Mouse (Mus musculus) left cerebral cortex, postnatal 4 days (tissue): ENCODE measurements around the gene Rbm38. TPM values are rescaled to one million over a fixed set of nuclear protein-coding genes. Genes with fewer than 3 reads are reported as not detected.

Experiments
- DNase-seq: peaks from one replicate; pipeline ENCODE4 v3.0.0-alpha.2; 2022
- intact Hi-C: fragments of 180-260 bp; cut with DNase I; formaldehyde crosslinking; loops from one replicate; pipeline ENCODE4 v1.15.1; 2025
- total RNA-seq, 2 experiments: library from RNA; stranded (reverse); gene quantifications; 2 replicates each; pipeline ENCODE4 v1.2.3; 2021

Gene Rbm38
- total RNA-seq, 2 experiments from 2014 or later: 7.5 to 8.1 TPM

GRCm38 (mm10) chr2:173034998-173035397, 14.7 kb downstream of the Rbm38 start:
- DNase-seq: no peak
- intact Hi-C loops: no loop called here

GRCm38 (mm10) chr2:173035653-173036052, 15.4 kb downstream of the Rbm38 start:
- intact Hi-C loops: no loop called here

GRCm38 (mm10) chr2:173036055-173036454, 15.8 kb downstream of the Rbm38 start:
- DNase-seq: no peak
- intact Hi-C loops: no loop called here

More at GRCm38 (mm10) chr2:173035653-173036052, 15.4 kb downstream of the Rbm38 start:
- no peak for DNase-seq

GRCm38 (mm10) chr2:173036611-173037010, 16.3 kb downstream of the Rbm38 start:
- intact Hi-C loops: no loop called here
- no peak for DNase-seq

GRCm38 (mm10) chr2:173037347-173037746, 17.0 kb downstream of the Rbm38 start:
- no peak for DNase-seq
- intact Hi-C loops: no loop called here

- DNase-seq: no peak
- intact Hi-C loops: no loop called here
These were observed 17.7 kb downstream of the Rbm38 start for GRCm38 (mm10) chr2:173037827-173038607.

- intact Hi-C loops: no loop called here
- DNase-seq: no peak
These were observed 18.7 kb downstream of the Rbm38 start for GRCm38 (mm10) chr2:173039041-173039440.

GRCm38 (mm10) chr2:173040803-173041202, 20.5 kb downstream of the Rbm38 start:
- intact Hi-C loops: no loop called here
- DNase-seq: no peak

GRCm38 (mm10) chr2:173041242-173041641, 20.9 kb downstream of the Rbm38 start:
- intact Hi-C loops: no loop called here
- DNase-seq: no peak

- intact Hi-C loops: no loop called here
- no peak for DNase-seq
These were observed 21.6 kb downstream of the Rbm38 start for GRCm38 (mm10) chr2:173041893-173042292.

GRCm38 (mm10) chr2:173042504-173043162, 22.3 kb downstream of the Rbm38 start:
- intact Hi-C loops: no loop called here
- no peak for DNase-seq

- no peak for DNase-seq
- intact Hi-C loops: no loop called here
These were observed 24.1 kb downstream of the Rbm38 start for GRCm38 (mm10) chr2:173044198-173044970.

- intact Hi-C loops: loop anchor here (2.0 kb wide), 1 partner anchor 48 kb away; no protein-coding TSS in a partner anchor
- no peak for DNase-seq
These were observed 26.4 kb downstream of the Rbm38 start for GRCm38 (mm10) chr2:173046582-173047297.

GRCm38 (mm10) chr2:173047471-173047870, 27.2 kb downstream of the Rbm38 start:
- intact Hi-C loops: loop anchor here (2.0 kb wide), 1 partner anchor 49 kb away; no protein-coding TSS in a partner anchor

GRCm38 (mm10) chr2:173048041-173048745, 27.9 kb downstream of the Rbm38 start:
- intact Hi-C loops: no loop called here

More at GRCm38 (mm10) chr2:173047471-173047870, 27.2 kb downstream of the Rbm38 start:
- no peak for DNase-seq

GRCm38 (mm10) chr2:173049231-173049630, 28.9 kb downstream of the Rbm38 start:
- DNase-seq: no peak
- intact Hi-C loops: no loop called here

More at GRCm38 (mm10) chr2:173048041-173048745, 27.9 kb downstream of the Rbm38 start:
- no peak for DNase-seq

GRCm38 (mm10) chr2:173049817-173050216, 29.5 kb downstream of the Rbm38 start:
- intact Hi-C loops: no loop called here
- no peak for DNase-seq

GRCm38 (mm10) chr2:173050604-173051382, 30.5 kb downstream of the Rbm38 start:
- DNase-seq: no peak
- intact Hi-C loops: no loop called here

- no peak for DNase-seq
- intact Hi-C loops: no loop called here
These were observed 32.6 kb downstream of the Rbm38 start for GRCm38 (mm10) chr2:173052881-173053280.
